Mouse (Mus musculus): ENCODE data around the gene Sesn2.

Sesn2 gene

GRCm38 (mm10) chr4:132460225-132460624 lies 50.1 kb downstream of the Sesn2 start:
- H3K27me3 ChIP-seq (ENCODE audit: insufficient read depth, low read length), result no peaks in the 10 kb centered on the region
- peak overlapping the region; percentile 93 for H3K4me3 ChIP-seq (replicated peaks; ENCODE audit: low read length)
- peaks cover 58% of the 10 kb centered on the region for H3K36me3 ChIP-seq (ENCODE audit: insufficient read depth, low read length)
- H3K9me3 ChIP-seq (ENCODE audit: low read length), result no peaks in the 10 kb centered on the region
- TF ChIP-seq NANOG (IDR thresholded peaks at IDR 0.05; ENCODE audit: borderline replicate concordance, low read length), result no peak
- peak; percentile 60; the same call in 1 of the 2 replicates for TF ChIP-seq POU5F1 (IDR thresholded peaks at IDR 0.05; ENCODE audit: borderline replicate concordance, low read length)
- TF ChIP-seq CTCF (conservative IDR thresholded peaks at IDR 0.05; ENCODE audit: low read length), result no peak
- peaks cover 71% of the 10 kb centered on the region for H3K4me1 ChIP-seq (replicated peaks; ENCODE audit: low read depth, low read length)

GRCm38 (mm10) chr4:132455561-132455960 lies 54.7 kb downstream of the Sesn2 start:
- Histone ChIP-seq H3K9me3 (ENCODE audit: low read length) (no peaks in the 10 kb centered on the region), H3K27me3 (ENCODE audit: insufficient read depth, low read length) (no peaks in the 10 kb centered on the region), H3K36me3 (ENCODE audit: insufficient read depth, low read length) (peaks cover 40% of the 10 kb centered on the region), H3K4me3 (replicated peaks; ENCODE audit: low read length) (no peak overlapping the region), H3K4me1 (replicated peaks; ENCODE audit: low read depth, low read length) (peaks cover 48% of the 10 kb centered on the region)
- TF ChIP-seq NANOG (IDR thresholded peaks at IDR 0.05; ENCODE audit: borderline replicate concordance, low read length) (no peak), CTCF (conservative IDR thresholded peaks at IDR 0.05; ENCODE audit: low read length) (no peak)

- TF ChIP-seq NANOG (IDR thresholded peaks at IDR 0.05; ENCODE audit: borderline replicate concordance, low read length), result no peak
- TF ChIP-seq POU5F1 (IDR thresholded peaks at IDR 0.05; ENCODE audit: borderline replicate concordance, low read length), result no peak
- no peak for TF ChIP-seq CTCF (conservative IDR thresholded peaks at IDR 0.05; ENCODE audit: low read length)
Observed at GRCm38 (mm10) chr4:132455146-132455545, 55.2 kb downstream of the Sesn2 start.

GRCm38 (mm10) chr4:132454216-132454615 lies 56.1 kb downstream of the Sesn2 start:
- TF ChIP-seq POU5F1 (IDR thresholded peaks at IDR 0.05; ENCODE audit: borderline replicate concordance, low read length) (no peak), NANOG (IDR thresholded peaks at IDR 0.05; ENCODE audit: borderline replicate concordance, low read length) (no peak), CTCF (conservative IDR thresholded peaks at IDR 0.05; ENCODE audit: low read length) (0 out of 2 replicates have a peak, but pooled peaks have one; percentile 7)
- Histone ChIP-seq H3K4me3 (replicated peaks; ENCODE audit: low read length) (no peak overlapping the region), H3K36me3 (ENCODE audit: insufficient read depth, low read length) (peaks cover 27% of the 10 kb centered on the region), H3K9me3 (ENCODE audit: low read length) (no peaks in the 10 kb centered on the region), H3K4me1 (replicated peaks; ENCODE audit: low read depth, low read length) (peaks cover 34% of the 10 kb centered on the region), H3K27me3 (ENCODE audit: insufficient read depth, low read length) (no peaks in the 10 kb centered on the region)

More at GRCm38 (mm10) chr4:132455146-132455545, 55.2 kb downstream of the Sesn2 start:
- Histone ChIP-seq H3K4me1 (replicated peaks; ENCODE audit: low read depth, low read length) (peaks cover 43% of the 10 kb centered on the region), H3K4me3 (replicated peaks; ENCODE audit: low read length) (no peak overlapping the region), H3K9me3 (ENCODE audit: low read length) (no peaks in the 10 kb centered on the region), H3K27me3 (ENCODE audit: insufficient read depth, low read length) (no peaks in the 10 kb centered on the region), H3K36me3 (ENCODE audit: insufficient read depth, low read length) (peaks cover 37% of the 10 kb centered on the region)

GRCm38 (mm10) chr4:132449778-132450177 lies 60.5 kb downstream of the Sesn2 start:
- Histone ChIP-seq H3K4me1 (replicated peaks; ENCODE audit: low read depth, low read length) (no peaks in the 10 kb centered on the region), H3K27me3 (ENCODE audit: insufficient read depth, low read length) (no peaks in the 10 kb centered on the region), H3K9me3 (ENCODE audit: low read length) (no peaks in the 10 kb centered on the region), H3K4me3 (replicated peaks; ENCODE audit: low read length) (no peak overlapping the region), H3K36me3 (ENCODE audit: insufficient read depth, low read length) (no peaks in the 10 kb centered on the region)
- TF ChIP-seq CTCF (conservative IDR thresholded peaks at IDR 0.05; ENCODE audit: low read length), result no peak
- no peak for TF ChIP-seq NANOG (IDR thresholded peaks at IDR 0.05; ENCODE audit: borderline replicate concordance, low read length)
- no peak for TF ChIP-seq POU5F1 (IDR thresholded peaks at IDR 0.05; ENCODE audit: borderline replicate concordance, low read length)

- H3K4me3 ChIP-seq (replicated peaks; ENCODE audit: low read length), result no peak overlapping the region
- TF ChIP-seq POU5F1 (IDR thresholded peaks at IDR 0.05; ENCODE audit: borderline replicate concordance, low read length), result no peak
- TF ChIP-seq NANOG (IDR thresholded peaks at IDR 0.05; ENCODE audit: borderline replicate concordance, low read length), result no peak
- no peak for TF ChIP-seq CTCF (conservative IDR thresholded peaks at IDR 0.05; ENCODE audit: low read length)
- no peaks in the 10 kb centered on the region for H3K4me1 ChIP-seq (replicated peaks; ENCODE audit: low read depth, low read length)
- H3K27me3 ChIP-seq (ENCODE audit: insufficient read depth, low read length), result peaks cover 2% of the 10 kb centered on the region; the same call in 1 of the 2 replicates
- no peaks in the 10 kb centered on the region for H3K36me3 ChIP-seq (ENCODE audit: insufficient read depth, low read length)
- no peaks in the 10 kb centered on the region for H3K9me3 ChIP-seq (ENCODE audit: low read length)
Observed at GRCm38 (mm10) chr4:132446105-132446504, 64.2 kb downstream of the Sesn2 start.

- Histone ChIP-seq H3K9me3 (ENCODE audit: low read length) (no peaks in the 10 kb centered on the region), H3K27me3 (ENCODE audit: insufficient read depth, low read length) (peaks cover 2% of the 10 kb centered on the region; the same call in 1 of the 2 replicates), H3K36me3 (ENCODE audit: insufficient read depth, low read length) (no peaks in the 10 kb centered on the region), H3K4me3 (replicated peaks; ENCODE audit: low read length) (no peak overlapping the region), H3K4me1 (replicated peaks; ENCODE audit: low read depth, low read length) (0 out of 2 replicates have a peak, but pooled peaks cover 2% of the 10 kb centered on the region)
- TF ChIP-seq POU5F1 (IDR thresholded peaks at IDR 0.05; ENCODE audit: borderline replicate concordance, low read length), result no peak
- no peak for TF ChIP-seq NANOG (IDR thresholded peaks at IDR 0.05; ENCODE audit: borderline replicate concordance, low read length)
- TF ChIP-seq CTCF (conservative IDR thresholded peaks at IDR 0.05; ENCODE audit: low read length), result no peak
Observed at GRCm38 (mm10) chr4:132444516-132444915, 65.8 kb downstream of the Sesn2 start.
